Mouse (Mus musculus) CH12.LX (cell line): ENCODE measurements around the gene 4930513O06Rik.

ENCODE experiments used
- CTCF ChIP-seq, 2 experiments: IDR thresholded peaks in 1 of 2; conservative IDR thresholded peaks in 1 of 2; 2 replicates each; pipeline ENCODE4 v1.5.1; 2011 to 2012; ENCODE audit warnings: low read depth in 2 of 2, low read length in 2 of 2, improper control_type of control experiment in 1 of 2, inconsistent platforms in 1 of 2, mild to moderate bottlenecking in 1 of 2, moderate library complexity in 1 of 2
- EP300 ChIP-seq: IDR thresholded peaks from 2 replicates; pipeline ENCODE4 v1.6.1; 2011; ENCODE audit warnings: low read length, improper control_type of control experiment
- HCFC1 ChIP-seq: IDR thresholded peaks from 2 replicates; pipeline ENCODE4 v1.6.1; 2012; ENCODE audit warnings: low read depth, mild to moderate bottlenecking, inconsistent platforms, low read length, improper control_type of control experiment
- MAX ChIP-seq: IDR thresholded peaks from 2 replicates; pipeline ENCODE4 v1.6.1; 2011; ENCODE audit warnings: low read length, improper control_type of control experiment
- POLR2A ChIP-seq: IDR thresholded peaks from 2 replicates; pipeline ENCODE4 v1.6.1; 2011; ENCODE audit warnings: low read depth, mild to moderate bottlenecking, improper control_type of control experiment, low read length
- POLR2AphosphoS2 ChIP-seq: IDR thresholded peaks from 2 replicates; pipeline ENCODE4 v1.6.1; 2011; ENCODE audit warnings: low read depth, low read length, improper control_type of control experiment

DNA sequence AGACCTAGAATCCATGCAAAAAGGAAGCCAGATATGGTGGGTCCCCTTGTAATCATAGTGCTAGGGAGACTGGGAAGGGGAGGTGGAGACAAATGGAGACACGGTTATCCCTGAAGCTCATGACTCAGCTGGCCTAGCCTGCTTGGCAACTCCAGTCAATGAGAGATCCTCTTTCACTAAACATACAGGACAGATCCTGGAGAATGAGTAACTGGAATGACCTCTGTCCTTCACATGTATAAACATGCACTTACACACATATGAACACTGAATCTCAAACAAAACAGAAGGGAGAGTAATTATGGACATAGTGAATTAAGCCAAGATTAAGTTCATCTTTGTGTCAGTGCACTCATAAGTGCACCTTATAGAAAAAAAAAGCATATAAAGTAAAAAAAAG is 32.9 kb upstream of the 4930513O06Rik start:
- TF ChIP-seq CTCF (conservative IDR thresholded peaks at IDR 0.05 in 1 of 2, IDR thresholded peaks at IDR 0.05 in 1 of 2; ENCODE audit: low read depth in 2 of 2, low read length in 2 of 2): no peak
- no peak for TF ChIP-seq EP300
- TF ChIP-seq POLR2AphosphoS2: no peak
- no peak for TF ChIP-seq MAX
- TF ChIP-seq POLR2A: no peak
- TF ChIP-seq HCFC1: no peak
